Mouse (Mus musculus) brain, embryonic 14.5 days (tissue): ENCODE measurements at regions not wholly inside any gene's neighbourhood (a gene's known extent, or its start where the extent isn't known, plus 50 kb on each side); places are given as distances from the start of the nearest gene placed in this dataset.

Experiments
- CTCF ChIP-seq: fragments of 200-500 bp; IDR thresholded peaks from 2 replicates; pipeline ENCODE4 v1.5.1; 2012; ENCODE audit warnings: inconsistent platforms, mild to moderate bottlenecking, moderate library complexity, borderline replicate concordance; ENCODE audit not compliant: insufficient read depth, insufficient read length; ENCODE audit errors: extremely low read depth
- POLR2A ChIP-seq: fragments of 200-500 bp; IDR thresholded peaks from 2 replicates; pipeline ENCODE4 v1.6.1; 2012; ENCODE audit warnings: mild to moderate bottlenecking, inconsistent platforms, borderline replicate concordance; ENCODE audit not compliant: poor library complexity, insufficient read depth, insufficient read length, severe bottlenecking; ENCODE audit errors: extremely low read depth

DNA sequence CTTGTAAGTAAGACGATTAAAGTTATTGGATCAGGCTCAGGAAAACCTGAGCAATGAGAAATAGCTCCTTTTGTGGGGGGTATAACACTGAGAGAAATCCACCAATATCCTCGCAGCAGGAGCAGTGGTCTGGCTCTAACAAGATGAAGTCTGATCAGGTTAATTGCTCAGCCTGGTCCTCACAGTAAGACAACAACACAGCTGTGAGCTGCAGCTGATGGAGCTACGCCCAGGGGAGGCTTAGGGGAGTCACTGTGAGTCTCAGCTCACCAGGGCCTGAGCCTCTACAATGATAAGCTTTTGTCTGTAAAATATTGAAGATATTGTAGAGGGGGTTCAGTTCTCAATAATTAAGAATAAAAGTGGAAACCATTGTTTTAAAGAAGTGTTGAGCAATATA lies 95.3 kb upstream of the Agap1 start:
- no peak for TF ChIP-seq POLR2A
- no peak for TF ChIP-seq CTCF
